Mouse (Mus musculus) lung, adult 2 months (tissue): ENCODE data around the gene Olfr577.

Experiments
- CTCF ChIP-seq: fragments of 200-500 bp; IDR thresholded peaks from 2 replicates; pipeline ENCODE4 v1.5.1; 2011; ENCODE audit warnings: mild to moderate bottlenecking, low read length, control low read depth; ENCODE audit not compliant: insufficient read depth
- POLR2A ChIP-seq: fragments of 200-500 bp; IDR thresholded peaks from 2 replicates; pipeline ENCODE4 v1.6.1; 2011; ENCODE audit warnings: low read depth, mild to moderate bottlenecking, control low read depth, low read length, borderline replicate concordance; ENCODE audit errors: extremely low read depth

DNA sequence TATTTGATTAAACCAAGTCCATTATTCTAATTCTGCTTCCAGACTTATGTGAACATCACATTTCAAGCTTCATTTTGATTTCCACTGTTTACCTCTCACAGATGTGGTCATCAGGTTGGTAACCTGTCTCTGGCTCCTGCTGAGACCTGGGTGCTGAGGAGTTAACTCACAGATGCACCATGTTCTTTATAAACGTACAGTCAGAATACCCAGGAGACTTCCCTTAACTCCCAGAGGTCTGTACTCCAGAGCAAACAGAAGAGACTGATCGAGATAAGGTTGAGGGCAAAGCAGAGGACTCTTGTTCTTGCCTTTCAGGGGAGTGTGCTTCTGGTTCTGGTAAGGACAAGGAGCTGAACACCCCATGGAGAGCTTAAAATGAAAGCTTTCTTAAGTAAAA is 13.4 kb downstream of the Olfr577 start, which contains the start of gene Olfr576:
- no peak for TF ChIP-seq CTCF
- TF ChIP-seq POLR2A = no peak
